ENCODE assay signal across 29 mouse cellular contexts in the genomic region with DNA sequence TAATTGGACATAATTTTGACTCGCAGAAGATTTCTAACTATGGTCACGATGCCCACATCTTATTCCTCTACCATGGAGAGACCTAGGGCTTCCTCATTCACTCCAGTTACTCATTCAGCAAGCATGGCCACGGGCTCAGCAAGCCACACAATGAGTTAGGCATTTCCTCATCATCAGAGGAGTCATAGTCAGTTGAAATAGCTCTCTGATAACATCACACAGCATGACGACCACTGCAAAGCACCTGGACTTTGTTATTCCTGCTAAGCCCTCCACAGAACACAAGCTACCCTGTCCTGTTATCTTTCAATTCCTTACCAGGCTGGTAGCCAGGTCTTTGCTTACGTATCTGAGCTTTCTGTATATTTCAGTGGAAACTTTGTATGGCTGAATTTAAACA.
DNase-seq lines count a peak whose midpoint lies in the region; ATAC-seq and TF ChIP-seq lines count a peak whose summit lies in the region.
"Had no signal": no experiment of that assay in that cellular context is flagged by ENCODE, and none has a peak within 500 bp of the region (broad histone marks: within the 10 kb centered on the region; RNA-seq: fewer than 3 reads in every experiment).

No protein-coding gene starts in this region.

- peak; percentile 36; the same call in 1 of the 2 replicates for ATAC-seq in intestine, embryonic 15.5 days
- ATAC-seq in intestine, postnatal 0 days = no peak
- ATAC-seq in stomach, embryonic 16.5 days (ENCODE audit: insufficient read depth, low FRiP score) = peak; percentile 62; the same call in 1 of the 2 replicates
- ATAC-seq: activated CD4-positive, CD25-positive, alpha-beta regulatory T cell, adult 4 months; forebrain, embryonic 16.5 days; liver, embryonic 12.5 days; liver, postnatal 0 days; midbrain, embryonic 13.5 days had no signal

- H3K27ac ChIP-seq in intestine, embryonic 15.5 days = no peak overlapping the region
- no peak overlapping the region for H3K27ac ChIP-seq in intestine, postnatal 0 days (ENCODE audit: low read depth, low read length)
- H3K27ac ChIP-seq in embryonic fibroblast, embryonic 13.5 days (ENCODE audit: insufficient read depth, low read length) = peak overlapping the region; percentile 83
- no peak overlapping the region for H3K27ac ChIP-seq in stomach, embryonic 16.5 days (ENCODE audit: low read length)
- H3K27ac ChIP-seq: heart, embryonic 15.5 days; hindbrain, embryonic 13.5 days; kidney, postnatal 0 days; liver, embryonic 12.5 days; midbrain, embryonic 13.5 days; neural tube, embryonic 13.5 days had no signal

- no peak overlapping the region for H3K4me3 ChIP-seq in intestine, embryonic 15.5 days (replicated peaks)
- H3K4me3 ChIP-seq in intestine, postnatal 0 days (ENCODE audit: low read depth, low read length) = no peak overlapping the region
- no peak overlapping the region for H3K4me3 ChIP-seq in C2C12 (ENCODE audit: insufficient read depth, poor library complexity, severe bottlenecking)
- H3K4me3 ChIP-seq in embryonic fibroblast, embryonic 13.5 days (ENCODE audit: insufficient read depth, low read length) = no peak overlapping the region
- no peak overlapping the region for H3K4me3 ChIP-seq in stomach, embryonic 16.5 days (replicated peaks; ENCODE audit: low read length)
- H3K4me3 ChIP-seq: heart, embryonic 15.5 days; hindbrain, embryonic 13.5 days; liver, embryonic 12.5 days; midbrain, embryonic 13.5 days; neural tube, embryonic 13.5 days had no signal

- no peaks in the 10 kb centered on the region for H3K79me3 ChIP-seq in C2C12 (ENCODE audit: low read depth)

- H3K9ac ChIP-seq in intestine, embryonic 15.5 days = no peak overlapping the region
- H3K9ac ChIP-seq in intestine, postnatal 0 days (ENCODE audit: low read depth, low read length) = no peak overlapping the region
- H3K9ac ChIP-seq in stomach, embryonic 16.5 days (ENCODE audit: low read length) = no peak overlapping the region
- H3K9ac ChIP-seq: heart, embryonic 15.5 days; hindbrain, embryonic 13.5 days; liver, embryonic 12.5 days; liver, postnatal 0 days; midbrain, embryonic 13.5 days; neural tube, embryonic 13.5 days had no signal

- no peaks in the 10 kb centered on the region for H3K27me3 ChIP-seq in intestine, embryonic 15.5 days (replicated peaks)
- no peaks in the 10 kb centered on the region for H3K27me3 ChIP-seq in intestine, postnatal 0 days (replicated peaks; ENCODE audit: control insufficient read depth, insufficient read depth, low read length)
- H3K27me3 ChIP-seq in C2C12 (ENCODE audit: control insufficient read depth, insufficient read depth, insufficient read length) = no peaks in the 10 kb centered on the region
- H3K27me3 ChIP-seq in stomach, embryonic 16.5 days (ENCODE audit: control insufficient read depth, insufficient read depth, low read length) = no peaks in the 10 kb centered on the region
- H3K27me3 ChIP-seq: heart, embryonic 15.5 days; hindbrain, embryonic 13.5 days; liver, embryonic 12.5 days; midbrain, embryonic 13.5 days; neural tube, embryonic 13.5 days had no signal

- TF ChIP-seq CTCF in intestine, postnatal 0 days (IDR thresholded peaks at IDR 0.05; ENCODE audit: low read depth) = no peak
- no peak for TF ChIP-seq CTCF in C2C12 (IDR thresholded peaks at IDR 0.05; ENCODE audit: control insufficient read depth, insufficient read depth, insufficient read length)
- no peak for TF ChIP-seq CTCF in embryonic fibroblast, embryonic 13.5 days (IDR thresholded peaks at IDR 0.05; ENCODE audit: borderline replicate concordance, insufficient read depth, low read length)

- peaks cover under 1% of the 10 kb centered on the region; the same call in 1 of the 2 replicates for H3K4me1 ChIP-seq in intestine, embryonic 15.5 days (replicated peaks)
- H3K4me1 ChIP-seq in intestine, postnatal 0 days (replicated peaks; ENCODE audit: control insufficient read depth, insufficient read depth, low read length) = no peaks in the 10 kb centered on the region
- H3K4me1 ChIP-seq in embryonic fibroblast, embryonic 13.5 days (ENCODE audit: control insufficient read depth, insufficient read depth, low read length) = peaks cover 8% of the 10 kb centered on the region
- H3K4me1 ChIP-seq in stomach, embryonic 16.5 days (ENCODE audit: control insufficient read depth, insufficient read depth, low read length) = no peaks in the 10 kb centered on the region
- H3K4me1 ChIP-seq: liver, embryonic 12.5 days had no signal

- DNase-seq in cerebellum, postnatal 10 days = no peak
- DNase-seq in frontal cortex, postnatal 10 days (ENCODE audit: low spot score in 2 of 2) = no peak
- DNase-seq: adrenal gland, adult 2 months; adrenal gland, postnatal 36 days; cerebellum, adult 18-20 months; cerebellum, postnatal 25 days; heart, postnatal 4 days; kidney, adult 2 months; kidney, postnatal 4 days; left cerebral cortex, postnatal 4 days; liver, postnatal 0 days; lung, postnatal 36 days; right cerebral cortex, postnatal 25 days; spleen, adult 18-20 months; thymus, adult 18-20 months; thymus, postnatal 36 days had no signal

- H3K79me2 ChIP-seq in C2C12 (ENCODE audit: control insufficient read depth, insufficient read depth) = no peaks in the 10 kb centered on the region

- no peaks in the 10 kb centered on the region for H3K36me3 ChIP-seq in intestine, embryonic 15.5 days
- no peaks in the 10 kb centered on the region for H3K36me3 ChIP-seq in intestine, postnatal 0 days (ENCODE audit: control insufficient read depth, insufficient read depth)
- no peaks in the 10 kb centered on the region for H3K36me3 ChIP-seq in C2C12 (ENCODE audit: control insufficient read depth, insufficient read depth)
- H3K36me3 ChIP-seq in stomach, embryonic 16.5 days (ENCODE audit: control insufficient read depth, insufficient read depth, low read length) = no peaks in the 10 kb centered on the region
- H3K36me3 ChIP-seq: heart, embryonic 15.5 days; hindbrain, embryonic 13.5 days; liver, embryonic 12.5 days; midbrain, embryonic 13.5 days; neural tube, embryonic 13.5 days had no signal

- H3K4me2 ChIP-seq in intestine, embryonic 15.5 days (replicated peaks) = no peak overlapping the region
- H3K4me2 ChIP-seq in intestine, postnatal 0 days (replicated peaks; ENCODE audit: low read depth) = no peak overlapping the region
- H3K4me2 ChIP-seq in stomach, embryonic 16.5 days (ENCODE audit: low read depth, low read length) = no peak overlapping the region
- H3K4me2 ChIP-seq: heart, embryonic 15.5 days; hindbrain, embryonic 13.5 days; liver, embryonic 12.5 days; midbrain, embryonic 13.5 days; neural tube, embryonic 13.5 days had no signal

- 46% methylated on average over 5 of the region's 5 CpGs for WGBS in intestine, embryonic 15.5 days
- WGBS in intestine, postnatal 0 days = 45% methylated on average over 5 of the region's 5 CpGs
- 45% methylated on average over 5 of the region's 5 CpGs for whole genome bisulfite sequencing in stomach, embryonic 16.5 days

- no peaks in the 10 kb centered on the region for H3K9me3 ChIP-seq in intestine, embryonic 15.5 days
- no peaks in the 10 kb centered on the region for H3K9me3 ChIP-seq in intestine, postnatal 0 days (ENCODE audit: control insufficient read depth)
- H3K9me3 ChIP-seq in stomach, embryonic 16.5 days (replicated peaks; ENCODE audit: control insufficient read depth, low read length) = no peaks in the 10 kb centered on the region
- H3K9me3 ChIP-seq: heart, embryonic 15.5 days; hindbrain, embryonic 13.5 days; liver, embryonic 12.5 days; midbrain, embryonic 13.5 days; neural tube, embryonic 13.5 days had no signal

- H3ac ChIP-seq in C2C12 (ENCODE audit: control insufficient read depth, insufficient read length, low read depth) = no peak overlapping the region

- no peak for TF ChIP-seq POLR2A in embryonic fibroblast, embryonic 13.5 days (IDR thresholded peaks at IDR 0.05; ENCODE audit: low read depth, low read length)

TF ChIP-seq in C2C12, 6 proteins besides CTCF, POLR2A, EP300 and RAD21:
- TF ChIP-seq CEBPB (IDR thresholded peaks at IDR 0.05; ENCODE audit: low read depth) (peak; percentile 35), MYOD1 (IDR thresholded peaks at IDR 0.05; ENCODE audit: control insufficient read depth, insufficient read length, low read depth) (peak; percentile 71), FOSL1 (IDR thresholded peaks at IDR 0.05; ENCODE audit: insufficient read depth, low read length, poor library complexity, severe bottlenecking) (no peak), MAX (IDR thresholded peaks at IDR 0.05) (no peak), MYOG (IDR thresholded peaks at IDR 0.05; ENCODE audit: control insufficient read depth, extremely low read depth, insufficient read length) (no peak), USF1 (IDR thresholded peaks at IDR 0.05; ENCODE audit: low read depth) (no peak)
